Mouse (Mus musculus): ENCODE results near the gene Ran. TPM values are rescaled to one million over a fixed set of nuclear protein-coding genes. Genes with fewer than 3 reads are reported as not detected.

Gene Ran
- polyA plus RNA-seq, 1 experiment from 2014 or later, result 341 TPM

- Histone ChIP-seq H3K9ac (no peak overlapping the region), H3K4me3 (no peak overlapping the region), H3K27ac (replicated peaks) (peak overlapping the region; percentile 42), H3K9me3 (no peaks in the 10 kb centered on the region), H3K27me3 (no peaks in the 10 kb centered on the region), H3K4me2 (peak overlapping the region; percentile 4), H3K36me3 (no peaks in the 10 kb centered on the region), H3K4me1 (replicated peaks) (peaks cover 22% of the 10 kb centered on the region)
- no peak for ATAC-seq (ENCODE audit: low FRiP score, low read depth)
- WGBS, result 29% methylated on average over 26 of the region's 26 CpGs
Measured at GRCm38 (mm10) chr5:129045641-129046580, 26.0 kb downstream of the Ran start.

- 46% methylated on average over 9 of the region's 9 CpGs for WGBS
Measured at GRCm38 (mm10) chr5:129049372-129049771, 29.5 kb downstream of the Ran start.

GRCm38 (mm10) chr5:129051910-129052309 lies 32.0 kb downstream of the Ran start:
- ATAC-seq (ENCODE audit: low FRiP score, low read depth), result no peak
- WGBS, result 86% methylated on average over 3 of the region's 3 CpGs

More at GRCm38 (mm10) chr5:129049372-129049771, 29.5 kb downstream of the Ran start:
- no peak for ATAC-seq (ENCODE audit: low FRiP score, low read depth)
- H3K4me3 ChIP-seq, result no peak overlapping the region
- H3K9me3 ChIP-seq, result no peaks in the 10 kb centered on the region
- peaks cover 34% of the 10 kb centered on the region for H3K4me1 ChIP-seq (replicated peaks)
- H3K36me3 ChIP-seq, result no peaks in the 10 kb centered on the region
- H3K27me3 ChIP-seq, result no peaks in the 10 kb centered on the region
- H3K27ac ChIP-seq (replicated peaks), result no peak overlapping the region
- 0 out of 2 replicates have a peak overlapping the region, but pooled peaks have one; percentile 9 for H3K4me2 ChIP-seq
- H3K9ac ChIP-seq, result no peak overlapping the region

DNA sequence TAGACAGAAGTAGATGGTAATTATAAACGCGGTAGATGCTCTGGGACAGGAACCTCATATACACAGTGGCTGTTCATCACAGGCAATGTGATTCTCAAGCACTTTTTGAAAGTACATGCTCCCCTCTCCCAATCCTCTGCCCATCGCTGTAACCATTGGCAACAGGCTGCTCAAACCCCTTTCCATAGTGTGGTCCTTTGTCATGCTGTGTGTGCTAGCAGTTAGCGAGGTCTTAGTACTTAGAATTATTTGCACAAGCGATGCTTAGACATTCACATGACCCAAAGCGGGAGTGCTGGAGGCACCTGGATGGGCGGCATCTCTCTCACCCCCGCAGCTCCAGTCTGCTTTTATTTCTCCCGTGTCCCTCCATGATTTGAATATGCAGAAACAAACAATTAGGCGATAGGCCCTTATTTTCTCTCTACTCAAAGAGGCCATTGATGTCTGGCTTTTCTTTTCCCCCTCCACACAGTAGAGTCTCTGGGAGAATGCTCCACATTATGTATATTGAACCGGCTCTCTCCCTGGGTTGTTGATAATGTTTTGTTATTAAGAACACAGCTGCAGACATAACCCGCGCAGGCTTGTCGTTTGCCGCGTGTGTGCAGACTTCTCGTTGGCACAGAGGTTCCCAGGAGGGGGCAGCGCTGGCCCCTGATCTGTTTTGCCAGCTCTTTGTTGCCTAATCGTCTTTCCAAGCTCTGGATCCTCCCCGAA lies 32.9 kb downstream of the Ran start:
- no peaks in the 10 kb centered on the region for H3K9me3 ChIP-seq
- H3K27ac ChIP-seq (replicated peaks), result peak overlapping the region; percentile 68
- WGBS, result 8% methylated on average over 20 of the region's 20 CpGs
- H3K4me1 ChIP-seq (replicated peaks), result peaks cover 19% of the 10 kb centered on the region
- ATAC-seq (ENCODE audit: low FRiP score, low read depth), result peak; percentile 82
- no peaks in the 10 kb centered on the region for H3K36me3 ChIP-seq
- peak overlapping the region; percentile 35 for H3K4me2 ChIP-seq
- no peak overlapping the region for H3K9ac ChIP-seq
- H3K4me3 ChIP-seq, result no peak overlapping the region
- H3K27me3 ChIP-seq, result no peaks in the 10 kb centered on the region

More at GRCm38 (mm10) chr5:129051910-129052309, 32.0 kb downstream of the Ran start:
- Histone ChIP-seq H3K9ac (no peak overlapping the region), H3K4me2 (no peak overlapping the region), H3K27me3 (no peaks in the 10 kb centered on the region), H3K27ac (replicated peaks) (no peak overlapping the region), H3K9me3 (no peaks in the 10 kb centered on the region), H3K4me3 (no peak overlapping the region), H3K4me1 (replicated peaks) (peaks cover 19% of the 10 kb centered on the region), H3K36me3 (no peaks in the 10 kb centered on the region)

DNA sequence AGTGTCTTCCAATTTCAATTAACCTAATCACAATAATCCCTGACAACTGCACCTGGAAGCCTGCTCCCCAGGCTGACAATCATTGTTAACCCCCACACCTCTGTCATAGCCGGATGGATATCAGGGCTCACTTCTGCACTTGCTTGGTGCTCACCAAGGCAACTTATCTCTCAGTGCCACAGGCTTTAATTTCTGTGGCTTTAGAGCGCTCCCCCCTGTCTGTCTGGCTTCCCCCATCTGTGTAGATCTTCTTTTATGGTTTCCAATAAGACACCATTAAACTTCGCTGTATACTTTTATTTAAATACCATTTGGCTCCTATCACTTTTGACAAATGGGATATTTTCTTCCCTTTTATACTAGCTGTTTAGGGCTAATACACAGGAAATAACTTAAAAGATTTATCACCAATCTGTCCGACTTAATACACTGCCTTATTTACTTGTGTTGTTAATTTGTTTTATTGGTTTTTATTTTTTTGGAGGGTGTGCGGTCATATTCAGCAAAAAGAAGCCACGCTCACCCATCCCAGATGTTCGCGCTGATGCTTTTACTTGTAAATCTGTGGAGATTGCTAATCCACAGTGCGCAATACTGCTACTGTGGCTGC lies 34.9 kb downstream of the Ran start:
- Histone ChIP-seq H3K4me2 (no peak overlapping the region), H3K9me3 (no peaks in the 10 kb centered on the region)

DNA sequence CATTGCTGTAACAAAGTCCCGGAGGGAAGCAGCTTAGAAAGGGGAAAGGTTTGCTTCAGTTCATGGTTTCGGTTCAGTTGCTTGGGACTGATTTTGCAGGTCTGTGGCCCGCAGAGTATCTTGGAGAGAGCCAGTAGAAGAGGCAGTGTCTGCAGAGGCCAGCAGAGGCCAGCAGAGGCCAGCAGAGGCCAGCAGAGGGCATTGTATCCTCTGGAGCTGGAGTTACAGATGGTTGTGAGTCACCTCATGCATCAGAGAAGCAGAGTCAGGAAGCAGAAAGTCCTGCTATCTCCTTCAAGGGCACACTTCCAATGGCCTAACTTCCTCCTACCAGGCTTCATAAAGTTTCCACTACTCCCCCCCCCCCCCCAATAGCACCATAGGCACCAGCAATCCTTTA lies 39.2 kb downstream of the Ran start:
- no peak for ATAC-seq (ENCODE audit: low FRiP score, low read depth)
- WGBS, result 88% methylated on average over 3 of the region's 3 CpGs

More for the DNA sequence above, 34.9 kb downstream of the Ran start:
- H3K36me3 ChIP-seq, result no peaks in the 10 kb centered on the region
- H3K27me3 ChIP-seq, result no peaks in the 10 kb centered on the region
- no peak overlapping the region for H3K27ac ChIP-seq (replicated peaks)
- H3K4me3 ChIP-seq, result no peak overlapping the region
- no peak overlapping the region for H3K9ac ChIP-seq
- 89% methylated on average over 9 of the region's 9 CpGs for WGBS
- peaks cover 11% of the 10 kb centered on the region for H3K4me1 ChIP-seq (replicated peaks)
- no peak for ATAC-seq (ENCODE audit: low FRiP score, low read depth)

GRCm38 (mm10) chr5:129061579-129061978 lies 41.7 kb downstream of the Ran start:
- Histone ChIP-seq H3K9me3 (no peaks in the 10 kb centered on the region), H3K4me2 (no peak overlapping the region), H3K27me3 (no peaks in the 10 kb centered on the region), H3K36me3 (no peaks in the 10 kb centered on the region), H3K4me1 (replicated peaks) (peaks cover 12% of the 10 kb centered on the region), H3K27ac (replicated peaks) (no peak overlapping the region), H3K4me3 (no peak overlapping the region), H3K9ac (no peak overlapping the region)
- ATAC-seq (ENCODE audit: low FRiP score, low read depth), result peak; percentile 75; the same call in 1 of the 2 replicates
- WGBS, result 21% methylated on average over 13 of the region's 13 CpGs

More for the DNA sequence above, 39.2 kb downstream of the Ran start:
- Histone ChIP-seq H3K4me3 (no peak overlapping the region), H3K27me3 (no peaks in the 10 kb centered on the region), H3K4me2 (no peak overlapping the region), H3K9ac (no peak overlapping the region), H3K9me3 (no peaks in the 10 kb centered on the region), H3K36me3 (no peaks in the 10 kb centered on the region), H3K27ac (replicated peaks) (no peak overlapping the region), H3K4me1 (replicated peaks) (peaks cover 10% of the 10 kb centered on the region)

GRCm38 (mm10) chr5:129063037-129063791 lies 43.3 kb downstream of the Ran start:
- no peak overlapping the region for H3K9ac ChIP-seq
- H3K9me3 ChIP-seq, result no peaks in the 10 kb centered on the region
- no peaks in the 10 kb centered on the region for H3K27me3 ChIP-seq
- peak overlapping the region; percentile 26 for H3K4me3 ChIP-seq
- 11% methylated on average over 21 of the region's 21 CpGs for WGBS
- H3K36me3 ChIP-seq, result no peaks in the 10 kb centered on the region
- peak; percentile 74 for ATAC-seq (ENCODE audit: low FRiP score, low read depth)
- H3K27ac ChIP-seq (replicated peaks), result no peak overlapping the region
- H3K4me1 ChIP-seq (replicated peaks), result peaks cover 12% of the 10 kb centered on the region
- peak overlapping the region; percentile 62 for H3K4me2 ChIP-seq

DNA sequence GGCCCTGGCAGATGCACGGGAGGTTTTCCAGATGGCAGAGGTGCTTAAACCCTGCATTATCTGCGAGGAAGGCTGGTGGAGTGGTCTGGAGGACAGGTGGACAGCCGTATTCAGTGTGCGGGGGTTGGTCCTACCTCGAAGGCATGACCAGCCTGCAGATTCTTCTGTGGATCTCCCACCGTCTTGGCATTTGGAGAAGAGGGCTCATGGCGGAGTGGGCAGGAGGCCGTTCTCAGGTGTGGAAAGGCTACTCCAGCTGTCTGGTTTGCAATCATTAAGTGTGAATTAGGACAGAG lies 43.9 kb downstream of the Ran start:
- whole genome bisulfite sequencing, result 38% methylated on average over 8 of the region's 8 CpGs
- Histone ChIP-seq H3K9me3 (no peaks in the 10 kb centered on the region), H3K27ac (replicated peaks) (no peak overlapping the region), H3K4me2 (peak overlapping the region; percentile 62), H3K36me3 (no peaks in the 10 kb centered on the region), H3K4me1 (replicated peaks) (peaks cover 12% of the 10 kb centered on the region), H3K27me3 (no peaks in the 10 kb centered on the region), H3K4me3 (peak overlapping the region; percentile 26), H3K9ac (no peak overlapping the region)
- no peak for ATAC-seq (ENCODE audit: low FRiP score, low read depth)

- no peak for ATAC-seq (ENCODE audit: low FRiP score, low read depth)
- H3K27me3 ChIP-seq, result no peaks in the 10 kb centered on the region
- H3K4me2 ChIP-seq, result no peak overlapping the region; the same call in 1 of the 2 replicates
- no peaks in the 10 kb centered on the region for H3K36me3 ChIP-seq
- H3K9ac ChIP-seq, result no peak overlapping the region
- no peaks in the 10 kb centered on the region for H3K9me3 ChIP-seq
- 63% methylated on average over 11 of the region's 11 CpGs for WGBS
- no peak overlapping the region for H3K4me3 ChIP-seq
- no peak overlapping the region for H3K27ac ChIP-seq (replicated peaks)
- H3K4me1 ChIP-seq (replicated peaks), result peaks cover 12% of the 10 kb centered on the region
Measured at GRCm38 (mm10) chr5:129064186-129064585, 44.3 kb downstream of the Ran start.

GRCm38 (mm10) chr5:129065301-129065700 lies 45.4 kb downstream of the Ran start:
- no peak overlapping the region for H3K27ac ChIP-seq (replicated peaks)
- no peaks in the 10 kb centered on the region for H3K9me3 ChIP-seq
- no peak overlapping the region for H3K4me2 ChIP-seq
- H3K4me1 ChIP-seq (replicated peaks), result peaks cover 12% of the 10 kb centered on the region
- no peaks in the 10 kb centered on the region for H3K27me3 ChIP-seq
- no peaks in the 10 kb centered on the region for H3K36me3 ChIP-seq
- ATAC-seq (ENCODE audit: low FRiP score, low read depth), result no peak
- H3K4me3 ChIP-seq, result no peak overlapping the region
- H3K9ac ChIP-seq, result no peak overlapping the region
- WGBS, result 84% methylated on average over 12 of the region's 12 CpGs

All from hindbrain, embryonic 15.5 days (tissue).